Comparison of ENCODE assay signal across 20 mouse cellular contexts in the genomic region with DNA sequence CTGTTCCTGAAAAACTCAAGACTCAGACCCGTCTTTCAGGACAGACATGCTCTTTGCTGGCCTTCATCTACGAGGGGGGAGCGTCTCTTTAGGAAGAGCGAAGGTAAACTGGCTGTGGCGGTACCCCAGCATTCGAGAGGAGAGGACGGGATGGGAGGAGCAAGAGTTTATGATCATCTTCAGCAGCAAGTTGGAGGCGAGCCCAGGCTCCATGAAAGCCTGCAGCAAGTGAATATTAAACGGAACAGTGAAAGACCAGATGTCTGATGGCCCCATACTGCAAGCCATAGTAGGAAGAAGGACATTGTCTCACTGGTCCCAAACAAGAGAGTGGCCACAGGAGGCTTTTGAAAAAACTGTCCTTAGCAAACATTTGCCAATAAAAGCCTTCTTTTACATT.
DNase-seq lines count a peak whose midpoint lies in the region; ATAC-seq and TF ChIP-seq lines count a peak whose summit lies in the region.
"Had no signal": no experiment of that assay in that cellular context is flagged by ENCODE, and none has a peak within 500 bp of the region (broad histone marks: within the 10 kb centered on the region; RNA-seq: fewer than 3 reads in every experiment).

No protein-coding gene starts in this region.

- no peak for TF ChIP-seq CTCF in layer of hippocampus, adult 2 months (conservative IDR thresholded peaks at IDR 0.05)
- no peak for TF ChIP-seq CTCF in stomach, postnatal 0 days (IDR thresholded peaks at IDR 0.05; ENCODE audit: low read depth)

- no peaks in the 10 kb centered on the region for H3K36me3 ChIP-seq in forebrain, embryonic 14.5 days (ENCODE audit: control insufficient read depth, insufficient read depth, low read length)
- H3K36me3 ChIP-seq in forebrain, embryonic 11.5 days (ENCODE audit: control insufficient read depth, insufficient read depth, low read length): no peaks in the 10 kb centered on the region
- no peaks in the 10 kb centered on the region; the same call in 1 of the 2 replicates for H3K36me3 ChIP-seq in stomach, embryonic 15.5 days
- H3K36me3 ChIP-seq in stomach, postnatal 0 days (ENCODE audit: control insufficient read depth, insufficient read depth, low read length): 0 out of 2 replicates have a peak, but pooled peaks cover 2% of the 10 kb centered on the region
- H3K36me3 ChIP-seq in heart, embryonic 12.5 days: peaks cover 7% of the 10 kb centered on the region; the same call in 1 of the 2 replicates
- H3K36me3 ChIP-seq: embryonic facial prominence, embryonic 15.5 days; hindbrain, embryonic 12.5 days; midbrain, embryonic 15.5 days had no signal

- H3K4me2 ChIP-seq in forebrain, embryonic 14.5 days (ENCODE audit: low read length): no peak overlapping the region
- no peak overlapping the region for H3K4me2 ChIP-seq in forebrain, embryonic 11.5 days (ENCODE audit: low read depth, low read length, severe bottlenecking)
- no peak overlapping the region for H3K4me2 ChIP-seq in stomach, embryonic 15.5 days
- H3K4me2 ChIP-seq in stomach, postnatal 0 days (replicated peaks; ENCODE audit: low read depth): no peak overlapping the region
- H3K4me2 ChIP-seq in heart, embryonic 12.5 days: no peak overlapping the region
- H3K4me2 ChIP-seq: embryonic facial prominence, embryonic 15.5 days; hindbrain, embryonic 12.5 days; liver, embryonic 11.5 days; midbrain, embryonic 15.5 days had no signal

- 0 out of 2 replicates have a peak, but pooled peaks cover 7% of the 10 kb centered on the region for H3K4me1 ChIP-seq in forebrain, embryonic 14.5 days (ENCODE audit: control insufficient read depth, insufficient read depth, low read length)
- H3K4me1 ChIP-seq in forebrain, embryonic 11.5 days (replicated peaks; ENCODE audit: control insufficient read depth, insufficient read depth, low read length): no peaks in the 10 kb centered on the region
- 0 out of 2 replicates have a peak, but pooled peaks cover 2% of the 10 kb centered on the region for H3K4me1 ChIP-seq in stomach, embryonic 15.5 days
- peaks cover 2% of the 10 kb centered on the region; the same call in 1 of the 2 replicates for H3K4me1 ChIP-seq in stomach, postnatal 0 days (replicated peaks; ENCODE audit: control insufficient read depth, insufficient read depth)
- peaks cover 8% of the 10 kb centered on the region; the same call in 1 of the 2 replicates for H3K4me1 ChIP-seq in heart, embryonic 12.5 days (replicated peaks)

- H3K9ac ChIP-seq in forebrain, embryonic 14.5 days (ENCODE audit: low read length): no peak overlapping the region
- H3K9ac ChIP-seq in forebrain, embryonic 11.5 days (ENCODE audit: low read length): no peak overlapping the region
- no peak overlapping the region for H3K9ac ChIP-seq in stomach, embryonic 15.5 days
- no peak overlapping the region for H3K9ac ChIP-seq in stomach, postnatal 0 days (ENCODE audit: low read length)
- no peak overlapping the region for H3K9ac ChIP-seq in heart, embryonic 12.5 days
- H3K9ac ChIP-seq: embryonic facial prominence, embryonic 15.5 days; hindbrain, embryonic 12.5 days; midbrain, embryonic 15.5 days had no signal

- no peak for TF ChIP-seq EP300 in stomach, postnatal 0 days (optimal IDR thresholded peaks at IDR 0.05)

- H3K27me3 ChIP-seq in forebrain, embryonic 14.5 days (replicated peaks; ENCODE audit: control insufficient read depth, insufficient read depth, low read length): no peaks in the 10 kb centered on the region
- no peaks in the 10 kb centered on the region for H3K27me3 ChIP-seq in forebrain, embryonic 11.5 days (ENCODE audit: control insufficient read depth, insufficient read depth, low read length)
- H3K27me3 ChIP-seq in stomach, embryonic 15.5 days (replicated peaks): no peaks in the 10 kb centered on the region
- no peaks in the 10 kb centered on the region for H3K27me3 ChIP-seq in stomach, postnatal 0 days (ENCODE audit: control insufficient read depth, insufficient read depth, low read length)
- H3K27me3 ChIP-seq in heart, embryonic 12.5 days (replicated peaks): no peaks in the 10 kb centered on the region
- H3K27me3 ChIP-seq: embryonic facial prominence, embryonic 15.5 days; hindbrain, embryonic 12.5 days; midbrain, embryonic 15.5 days had no signal

- no peaks in the 10 kb centered on the region for H3K9me3 ChIP-seq in forebrain, embryonic 14.5 days (replicated peaks; ENCODE audit: control insufficient read depth, low read length)
- H3K9me3 ChIP-seq in forebrain, embryonic 11.5 days (ENCODE audit: control insufficient read depth, low read length): no peaks in the 10 kb centered on the region
- no peaks in the 10 kb centered on the region for H3K9me3 ChIP-seq in stomach, embryonic 15.5 days
- H3K9me3 ChIP-seq in stomach, postnatal 0 days (ENCODE audit: control insufficient read depth, low read length): no peaks in the 10 kb centered on the region
- no peaks in the 10 kb centered on the region for H3K9me3 ChIP-seq in heart, embryonic 12.5 days (replicated peaks)
- H3K9me3 ChIP-seq: embryonic facial prominence, embryonic 15.5 days; hindbrain, embryonic 12.5 days; midbrain, embryonic 15.5 days had no signal

- DNase-seq in forebrain, embryonic 14.5 days (ENCODE audit: low spot score): peak; percentile 32
- DNase-seq in forebrain, embryonic 11.5 days (ENCODE audit: low spot score): no peak
- DNase-seq in layer of hippocampus, adult 2 months (ENCODE audit: low spot score in 2 of 2): no peak
- no peak for DNase-seq in layer of hippocampus, postnatal 10 days (ENCODE audit: low spot score in 2 of 2)
- DNase-seq in stomach, postnatal 0 days (ENCODE audit: low spot score): no peak
- DNase-seq: adrenal gland, postnatal 25 days; cerebellum, adult 18-20 months; kidney, adult 9 months; kidney, postnatal 36 days; layer of hippocampus, adult 9-11 months; lung, adult 18-20 months; lung, postnatal 36 days; retina, postnatal 1 day; thymus, postnatal 25 days had no signal

- WGBS in forebrain, embryonic 14.5 days: 68% methylated on average over 9 of the region's 9 CpGs
- WGBS in forebrain, embryonic 11.5 days: 87% methylated on average over 9 of the region's 9 CpGs
- 69% methylated on average over 9 of the region's 9 CpGs for WGBS in stomach, embryonic 15.5 days
- WGBS in stomach, postnatal 0 days: 58% methylated on average over 9 of the region's 9 CpGs
- WGBS in heart, embryonic 12.5 days: 86% methylated on average over 9 of the region's 9 CpGs

- no peak for ATAC-seq in forebrain, embryonic 14.5 days
- no peak for ATAC-seq in forebrain, embryonic 11.5 days (replicated peaks; ENCODE audit: low FRiP score)
- no peak for ATAC-seq in stomach, embryonic 15.5 days (ENCODE audit: insufficient read depth, low FRiP score, low read depth)
- no peak for ATAC-seq in stomach, postnatal 0 days (ENCODE audit: low FRiP score, low TSS enrichment)
- ATAC-seq in heart, embryonic 12.5 days (ENCODE audit: insufficient number of reproducible peaks, low FRiP score): no peak
- ATAC-seq: midbrain, embryonic 15.5 days had no signal

- no peak overlapping the region for H3K27ac ChIP-seq in forebrain, embryonic 14.5 days (ENCODE audit: low read depth, low read length)
- H3K27ac ChIP-seq in forebrain, embryonic 11.5 days (ENCODE audit: low read depth, low read length): no peak overlapping the region
- peak overlapping the region; percentile 84; the same call in 1 of the 2 replicates for H3K27ac ChIP-seq in layer of hippocampus, adult 2 months
- peak overlapping the region; percentile 46 for H3K27ac ChIP-seq in stomach, embryonic 15.5 days
- H3K27ac ChIP-seq in stomach, postnatal 0 days (replicated peaks): no peak overlapping the region
- no peak overlapping the region for H3K27ac ChIP-seq in heart, embryonic 12.5 days (ENCODE audit: poor library complexity, severe bottlenecking)
- H3K27ac ChIP-seq: hindbrain, embryonic 12.5 days; midbrain, embryonic 15.5 days had no signal

- H3K4me3 ChIP-seq in forebrain, embryonic 14.5 days (ENCODE audit: low read depth, low read length): no peak overlapping the region
- H3K4me3 ChIP-seq in forebrain, embryonic 11.5 days (ENCODE audit: low read depth, low read length): no peak overlapping the region
- H3K4me3 ChIP-seq in layer of hippocampus, adult 2 months: no peak overlapping the region
- H3K4me3 ChIP-seq in stomach, embryonic 15.5 days (replicated peaks): no peak overlapping the region
- no peak overlapping the region for H3K4me3 ChIP-seq in stomach, postnatal 0 days (ENCODE audit: low read depth, low read length)
- H3K4me3 ChIP-seq in heart, embryonic 12.5 days: no peak overlapping the region
- H3K4me3 ChIP-seq: embryonic facial prominence, embryonic 15.5 days; hindbrain, embryonic 12.5 days; midbrain, embryonic 15.5 days had no signal

Comparison
In these comparisons a context has a peak if more than half of its experiments do, and no peak if none do; other contexts are left out.
1. H3K27ac ChIP-seq: peak in layer of hippocampus, adult 2 months (single experiment) and stomach, embryonic 15.5 days (single experiment); none in forebrain, embryonic 14.5 days (single experiment), forebrain, embryonic 11.5 days (single experiment), stomach, postnatal 0 days (single experiment) and heart, embryonic 12.5 days (single experiment).